Mouse (Mus musculus): ENCODE measurements at regions not wholly inside any gene's neighbourhood (a gene's known extent, or its start where the extent isn't known, plus 50 kb on each side); places are given as distances from the start of the nearest gene placed in this dataset.

DNA sequence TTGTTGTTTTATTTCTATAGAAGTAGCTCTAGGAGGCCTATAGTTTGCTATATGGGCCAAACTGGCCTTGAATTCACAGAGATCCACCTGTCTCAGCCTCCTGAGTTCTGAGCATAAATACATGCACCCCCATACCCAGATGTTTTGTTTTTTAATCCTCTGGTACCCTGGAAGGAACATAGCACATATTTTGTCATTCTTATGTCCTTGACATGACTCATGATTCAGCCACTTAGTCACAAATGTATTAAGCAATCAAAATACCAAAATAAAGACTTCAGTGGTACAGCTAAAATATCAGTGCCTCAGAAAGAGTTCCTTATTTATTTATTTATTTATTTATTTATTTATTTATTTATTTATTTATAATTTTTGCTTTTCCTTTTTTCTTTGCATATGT lies 1428.3 kb downstream of the Gsdmc2 start:
- TF ChIP-seq CTCF (IDR thresholded peaks at IDR 0.05; ENCODE audit: low read depth) = no peak
- no peak for TF ChIP-seq EP300 (IDR thresholded peaks at IDR 0.05; ENCODE audit: low read depth)
